Mouse (Mus musculus): ENCODE measurements at regions not wholly inside any gene's neighbourhood (a gene's known extent, or its start where the extent isn't known, plus 50 kb on each side); places are given as distances from the start of the nearest gene placed in this dataset.

GRCm38 (mm10) chr3:38697349-38697748 lies 189.4 kb upstream of the Fat4 start:
- Histone ChIP-seq H3K4me2 (ENCODE audit: low read length) (no peak overlapping the region), H3K27ac (replicated peaks in 1 of 2; ENCODE audit: control insufficient read depth in 1 of 2, insufficient read depth in 1 of 2, low read depth in 2 of 2, low read length in 2 of 2) (peak overlapping the region; percentile 11 to 70; a peak in 3 of 4 replicates), H3K4me1 (ENCODE audit: control insufficient read depth in 2 of 2, insufficient read depth in 2 of 2, low read length in 2 of 2) (peaks cover 10 to 23% of the 10 kb centered on the region in 2 experiments), H3K4me3 (ENCODE audit: control insufficient read depth in 1 of 2, insufficient read depth in 1 of 2, low read depth in 1 of 2, low read length in 2 of 2) (no peak overlapping the region), H3K36me3 (ENCODE audit: control insufficient read depth, insufficient read depth, low read length) (no peaks in the 10 kb centered on the region), H3K9me3 (ENCODE audit: control insufficient read depth, low read length) (peaks cover 4% of the 10 kb centered on the region; the same call in 1 of the 2 replicates), H3K9ac (ENCODE audit: low read length) (no peak overlapping the region), H3K27me3 (ENCODE audit: control insufficient read depth, insufficient read depth, low read length) (no peaks in the 10 kb centered on the region)
- no peak for ATAC-seq (ENCODE audit: insufficient number of reproducible peaks, insufficient read depth, low FRiP score, low read depth)
- whole genome bisulfite sequencing, result 58% methylated on average over 2 of the region's 2 CpGs

- WGBS, result 23% methylated on average over 7 of the region's 7 CpGs
- Histone ChIP-seq H3K4me2 (ENCODE audit: low read length) (no peak overlapping the region), H3K27me3 (ENCODE audit: control insufficient read depth, insufficient read depth, low read length) (no peaks in the 10 kb centered on the region), H3K4me1 (ENCODE audit: control insufficient read depth in 2 of 2, insufficient read depth in 2 of 2, low read length in 2 of 2) (peaks cover 10 to 23% of the 10 kb centered on the region in 2 experiments), H3K4me3 (ENCODE audit: control insufficient read depth in 1 of 2, insufficient read depth in 1 of 2, low read depth in 1 of 2, low read length in 2 of 2) (no peak overlapping the region), H3K27ac (replicated peaks in 1 of 2; ENCODE audit: control insufficient read depth in 1 of 2, insufficient read depth in 1 of 2, low read depth in 2 of 2, low read length in 2 of 2) (no peak overlapping the region), H3K36me3 (ENCODE audit: control insufficient read depth, insufficient read depth, low read length) (no peaks in the 10 kb centered on the region), H3K9me3 (ENCODE audit: control insufficient read depth, low read length) (peaks cover 4% of the 10 kb centered on the region; the same call in 1 of the 2 replicates), H3K9ac (ENCODE audit: low read length) (no peak overlapping the region)
- no peak for ATAC-seq (ENCODE audit: insufficient number of reproducible peaks, insufficient read depth, low FRiP score, low read depth)
Measured at GRCm38 (mm10) chr3:38695836-38696235, 190.9 kb upstream of the Fat4 start.

- no peak overlapping the region for H3K4me3 ChIP-seq (ENCODE audit: control insufficient read depth in 1 of 2, insufficient read depth in 1 of 2, low read depth in 1 of 2, low read length in 2 of 2)
- no peak overlapping the region for H3K4me2 ChIP-seq (ENCODE audit: low read length)
- no peak overlapping the region for H3K27ac ChIP-seq (replicated peaks in 1 of 2; ENCODE audit: control insufficient read depth in 1 of 2, insufficient read depth in 1 of 2, low read depth in 2 of 2, low read length in 2 of 2)
- no peaks in the 10 kb centered on the region for H3K27me3 ChIP-seq (ENCODE audit: control insufficient read depth, insufficient read depth, low read length)
- H3K9me3 ChIP-seq (ENCODE audit: control insufficient read depth, low read length), result no peaks in the 10 kb centered on the region
- peaks cover 2 to 11% of the 10 kb centered on the region in 2 experiments; a peak in 3 of 4 replicates for H3K4me1 ChIP-seq (ENCODE audit: control insufficient read depth in 2 of 2, insufficient read depth in 2 of 2, low read length in 2 of 2)
- no peak overlapping the region for H3K9ac ChIP-seq (ENCODE audit: low read length)
- no peak for ATAC-seq (ENCODE audit: insufficient number of reproducible peaks, insufficient read depth, low FRiP score, low read depth)
- H3K36me3 ChIP-seq (ENCODE audit: control insufficient read depth, insufficient read depth, low read length), result no peaks in the 10 kb centered on the region
Measured at GRCm38 (mm10) chr3:38692768-38693167, 194.0 kb upstream of the Fat4 start.

- H3K9me3 ChIP-seq (ENCODE audit: control insufficient read depth, low read length), result no peaks in the 10 kb centered on the region
- H3K4me1 ChIP-seq (ENCODE audit: control insufficient read depth in 2 of 2, insufficient read depth in 2 of 2, low read length in 2 of 2), result no peaks in the 10 kb centered on the region
- H3K4me2 ChIP-seq (ENCODE audit: low read length), result no peak overlapping the region
- no peak overlapping the region for H3K27ac ChIP-seq (replicated peaks in 1 of 2; ENCODE audit: control insufficient read depth in 1 of 2, insufficient read depth in 1 of 2, low read depth in 2 of 2, low read length in 2 of 2)
- H3K9ac ChIP-seq (ENCODE audit: low read length), result no peak overlapping the region
- no peak overlapping the region for H3K4me3 ChIP-seq (ENCODE audit: control insufficient read depth in 1 of 2, insufficient read depth in 1 of 2, low read depth in 1 of 2, low read length in 2 of 2)
- no peaks in the 10 kb centered on the region for H3K36me3 ChIP-seq (ENCODE audit: control insufficient read depth, insufficient read depth, low read length)
- no peak for ATAC-seq (ENCODE audit: insufficient number of reproducible peaks, insufficient read depth, low FRiP score, low read depth)
- 81% methylated on average over 4 of the region's 4 CpGs for WGBS
- no peaks in the 10 kb centered on the region for H3K27me3 ChIP-seq (ENCODE audit: control insufficient read depth, insufficient read depth, low read length)
Measured at GRCm38 (mm10) chr3:38684247-38684991, 199.8 kb upstream of the Ankrd50 start.

GRCm38 (mm10) chr3:38663670-38664494 lies 179.2 kb upstream of the Ankrd50 start:
- Histone ChIP-seq H3K4me3 (ENCODE audit: control insufficient read depth in 1 of 2, insufficient read depth in 1 of 2, low read depth in 1 of 2, low read length in 2 of 2) (no peak overlapping the region), H3K27ac (replicated peaks in 1 of 2; ENCODE audit: control insufficient read depth in 1 of 2, insufficient read depth in 1 of 2, low read depth in 2 of 2, low read length in 2 of 2) (no peak overlapping the region), H3K36me3 (ENCODE audit: control insufficient read depth, insufficient read depth, low read length) (no peaks in the 10 kb centered on the region), H3K9me3 (ENCODE audit: control insufficient read depth, low read length) (peaks cover 6% of the 10 kb centered on the region), H3K27me3 (ENCODE audit: control insufficient read depth, insufficient read depth, low read length) (no peaks in the 10 kb centered on the region), H3K4me2 (ENCODE audit: low read length) (no peak overlapping the region), H3K4me1 (ENCODE audit: control insufficient read depth in 2 of 2, insufficient read depth in 2 of 2, low read length in 2 of 2) (no peaks in the 10 kb centered on the region), H3K9ac (ENCODE audit: low read length) (no peak overlapping the region)
- WGBS, result 73% methylated on average over 17 of the region's 17 CpGs
- no peak for ATAC-seq (ENCODE audit: insufficient number of reproducible peaks, insufficient read depth, low FRiP score, low read depth)

- 68% methylated on average over 5 of the region's 5 CpGs for WGBS
- Histone ChIP-seq H3K27ac (replicated peaks in 1 of 2; ENCODE audit: control insufficient read depth in 1 of 2, insufficient read depth in 1 of 2, low read depth in 2 of 2, low read length in 2 of 2) (no peak overlapping the region), H3K27me3 (ENCODE audit: control insufficient read depth, insufficient read depth, low read length) (no peaks in the 10 kb centered on the region), H3K36me3 (ENCODE audit: control insufficient read depth, insufficient read depth, low read length) (no peaks in the 10 kb centered on the region), H3K4me1 (ENCODE audit: control insufficient read depth in 2 of 2, insufficient read depth in 2 of 2, low read length in 2 of 2) (no peaks in the 10 kb centered on the region), H3K9ac (ENCODE audit: low read length) (no peak overlapping the region), H3K9me3 (ENCODE audit: control insufficient read depth, low read length) (peaks cover 6% of the 10 kb centered on the region), H3K4me2 (ENCODE audit: low read length) (no peak overlapping the region), H3K4me3 (ENCODE audit: control insufficient read depth in 1 of 2, insufficient read depth in 1 of 2, low read depth in 1 of 2, low read length in 2 of 2) (no peak overlapping the region)
- ATAC-seq (ENCODE audit: insufficient number of reproducible peaks, insufficient read depth, low FRiP score, low read depth), result no peak
Measured at GRCm38 (mm10) chr3:38663023-38663422, 178.4 kb upstream of the Ankrd50 start.

- WGBS, result 75% methylated on average over 1 of the region's 1 CpGs
- Histone ChIP-seq H3K4me2 (ENCODE audit: low read length) (no peak overlapping the region), H3K36me3 (ENCODE audit: control insufficient read depth, insufficient read depth, low read length) (no peaks in the 10 kb centered on the region), H3K9ac (ENCODE audit: low read length) (no peak overlapping the region), H3K27ac (replicated peaks in 1 of 2; ENCODE audit: control insufficient read depth in 1 of 2, insufficient read depth in 1 of 2, low read depth in 2 of 2, low read length in 2 of 2) (no peak overlapping the region), H3K4me1 (ENCODE audit: control insufficient read depth in 2 of 2, insufficient read depth in 2 of 2, low read length in 2 of 2) (no peaks in the 10 kb centered on the region), H3K27me3 (ENCODE audit: control insufficient read depth, insufficient read depth, low read length) (no peaks in the 10 kb centered on the region), H3K9me3 (ENCODE audit: control insufficient read depth, low read length) (no peaks in the 10 kb centered on the region), H3K4me3 (ENCODE audit: control insufficient read depth in 1 of 2, insufficient read depth in 1 of 2, low read depth in 1 of 2, low read length in 2 of 2) (no peak overlapping the region)
- no peak for ATAC-seq (ENCODE audit: insufficient number of reproducible peaks, insufficient read depth, low FRiP score, low read depth)
Measured at GRCm38 (mm10) chr3:38656790-38657189, 172.1 kb upstream of the Ankrd50 start.
